In the genomic region with DNA sequence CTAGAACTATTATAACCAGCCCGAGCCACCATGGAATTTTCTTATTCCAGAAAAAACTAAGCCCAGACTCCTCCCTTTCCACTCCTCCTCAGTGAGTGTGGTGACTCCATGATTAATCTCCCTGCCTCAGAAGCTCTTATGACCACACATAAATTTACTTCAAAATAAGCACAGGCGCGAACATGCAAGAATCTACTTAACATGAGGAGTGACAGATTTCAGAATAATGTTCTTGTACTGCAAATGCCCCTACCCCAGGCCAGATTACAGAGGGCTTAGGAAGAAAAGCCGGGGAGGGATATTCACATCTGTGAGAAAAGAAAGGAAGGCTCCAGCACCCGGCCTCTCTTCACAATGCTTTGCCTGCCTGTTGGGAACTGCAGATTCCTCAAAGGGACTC, we compare ENCODE assay signal across 31 mouse cellular contexts.
DNase-seq lines count a peak whose midpoint lies in the region; ATAC-seq lines count a peak whose summit lies in the region.
"Had no signal": no experiment of that assay in that cellular context is flagged by ENCODE, and none has a peak within 500 bp of the region (broad histone marks: within the 10 kb centered on the region; RNA-seq: fewer than 3 reads in every experiment).

No protein-coding gene starts in this region.

- no peaks in the 10 kb centered on the region for H3K27me3 ChIP-seq in forebrain, embryonic 10.5 days (ENCODE audit: poor library complexity, severe bottlenecking)
- no peaks in the 10 kb centered on the region for H3K27me3 ChIP-seq in forebrain, embryonic 16.5 days (replicated peaks; ENCODE audit: control insufficient read depth, insufficient read depth, low read length)
- H3K27me3 ChIP-seq: embryonic facial prominence, embryonic 12.5 days; forebrain, embryonic 12.5 days; heart, embryonic 15.5 days; hindbrain, embryonic 12.5 days; limb, embryonic 15.5 days; liver, embryonic 13.5 days; megakaryocyte, embryonic 14.5 days; stomach, embryonic 15.5 days had no signal

- no peak overlapping the region for H3K9ac ChIP-seq in forebrain, embryonic 16.5 days (replicated peaks; ENCODE audit: low read depth, low read length)
- H3K9ac ChIP-seq: embryonic facial prominence, embryonic 12.5 days; forebrain, embryonic 12.5 days; heart, embryonic 15.5 days; hindbrain, embryonic 12.5 days; limb, embryonic 15.5 days; liver, embryonic 13.5 days; stomach, embryonic 15.5 days had no signal

- no peak overlapping the region for H3K4me2 ChIP-seq in forebrain, embryonic 16.5 days (ENCODE audit: low read length)
- H3K4me2 ChIP-seq: embryonic facial prominence, embryonic 12.5 days; forebrain, embryonic 12.5 days; heart, embryonic 15.5 days; hindbrain, embryonic 12.5 days; limb, embryonic 15.5 days; liver, embryonic 13.5 days; stomach, embryonic 15.5 days had no signal

- 65% methylated on average over 5 of the region's 5 CpGs for WGBS in forebrain, embryonic 10.5 days
- WGBS in forebrain, embryonic 16.5 days = 55% methylated on average over 5 of the region's 5 CpGs

- H3K4me1 ChIP-seq in forebrain, embryonic 10.5 days = no peaks in the 10 kb centered on the region
- no peaks in the 10 kb centered on the region for H3K4me1 ChIP-seq in forebrain, embryonic 16.5 days (replicated peaks; ENCODE audit: control insufficient read depth, insufficient read depth, low read length)
- H3K4me1 ChIP-seq: forebrain, embryonic 12.5 days; heart, embryonic 10.5 days; heart, embryonic 15.5 days; hindbrain, embryonic 12.5 days; liver, embryonic 13.5 days; megakaryocyte, embryonic 14.5 days; stomach, embryonic 15.5 days had no signal

- no peak for ATAC-seq in forebrain, embryonic 16.5 days
- ATAC-seq: CD4-positive, CD25-positive, alpha-beta regulatory T cell, adult 4 months; intestine, embryonic 16.5 days; lung, postnatal 0 days had no signal

- no peaks in the 10 kb centered on the region; the same call in 1 of the 2 replicates for H3K9me3 ChIP-seq in forebrain, embryonic 10.5 days
- no peaks in the 10 kb centered on the region for H3K9me3 ChIP-seq in forebrain, embryonic 16.5 days (ENCODE audit: control insufficient read depth, low read length)
- H3K9me3 ChIP-seq: embryonic facial prominence, embryonic 12.5 days; heart, embryonic 10.5 days; heart, embryonic 15.5 days; limb, embryonic 10.5 days; limb, embryonic 15.5 days; liver, embryonic 13.5 days; stomach, embryonic 15.5 days had no signal

- no peaks in the 10 kb centered on the region for H3K36me3 ChIP-seq in forebrain, embryonic 10.5 days (replicated peaks)
- H3K36me3 ChIP-seq in forebrain, embryonic 16.5 days (ENCODE audit: control insufficient read depth, insufficient read depth) = no peaks in the 10 kb centered on the region
- H3K36me3 ChIP-seq: embryonic facial prominence, embryonic 12.5 days; forebrain, embryonic 12.5 days; heart, embryonic 10.5 days; heart, embryonic 15.5 days; hindbrain, embryonic 12.5 days; limb, embryonic 10.5 days; limb, embryonic 15.5 days; liver, embryonic 13.5 days; stomach, embryonic 15.5 days had no signal

- DNase-seq in forebrain, embryonic 10.5 days (ENCODE audit: extremely low spot score, low spot score) = no peak
- peak; percentile 5 to 14 for DNase-seq in kidney, postnatal 4 days
- no peak for DNase-seq in kidney, adult 11 months
- peak; percentile 20 for DNase-seq in retina, postnatal 1 day
- no peak for DNase-seq in retina, embryonic 14.5 days (ENCODE audit: low spot score)
- DNase-seq in layer of hippocampus, adult 11-12 months (ENCODE audit: low spot score) = no peak
- DNase-seq: adrenal gland, postnatal 14 days; cerebellum, adult 11-12 months; cerebellum, adult 9-11 months; gastrocnemius, postnatal 25 days; heart, adult 11 months; layer of hippocampus, adult 9-11 months; liver, embryonic 13.5 days; lung, adult 18-20 months; lung, postnatal 4 days; right cerebral cortex, postnatal 14 days; thymus, postnatal 14 days had no signal

- H3K27ac ChIP-seq in forebrain, embryonic 10.5 days = peak overlapping the region; percentile 35; the same call in 1 of the 2 replicates
- H3K27ac ChIP-seq in forebrain, embryonic 16.5 days (ENCODE audit: low read length) = no peak overlapping the region
- H3K27ac ChIP-seq: embryonic facial prominence, embryonic 12.5 days; forebrain, embryonic 12.5 days; heart, embryonic 10.5 days; heart, embryonic 15.5 days; hindbrain, embryonic 12.5 days; limb, embryonic 10.5 days; limb, embryonic 15.5 days; liver, embryonic 13.5 days; stomach, embryonic 15.5 days had no signal

- no peak overlapping the region for H3K4me3 ChIP-seq in forebrain, embryonic 10.5 days
- H3K4me3 ChIP-seq in forebrain, embryonic 16.5 days (replicated peaks; ENCODE audit: low read length) = no peak overlapping the region
- H3K4me3 ChIP-seq: embryonic facial prominence, embryonic 12.5 days; erythroblast, embryonic 14.5 days; forebrain, embryonic 12.5 days; heart, embryonic 10.5 days; heart, embryonic 15.5 days; hindbrain, embryonic 12.5 days; limb, embryonic 10.5 days; limb, embryonic 15.5 days; liver, embryonic 13.5 days; megakaryocyte, embryonic 14.5 days; stomach, embryonic 15.5 days had no signal

Comparison
In these comparisons a context has a peak if more than half of its experiments do, and no peak if none do; other contexts are left out.
1. DNase-seq: peak in kidney, postnatal 4 days (2 of 2) and retina, postnatal 1 day (single experiment); none in forebrain, embryonic 10.5 days (single experiment), kidney, adult 11 months (single experiment), retina, embryonic 14.5 days (single experiment) and layer of hippocampus, adult 11-12 months (single experiment).